Mouse (Mus musculus): ENCODE results near the gene Foxn2. TPM values are rescaled to one million over a fixed set of nuclear protein-coding genes. Genes with fewer than 3 reads are reported as not detected.
A peak's percentile ranks its signal among the peaks of the same experiment; 100 is the strongest.
"Not testable (repeated sequence)": the region's sequence is repeated elsewhere in the genome, so short reads cannot be mapped to it uniquely, and the experiment has no call there.

Foxn2 gene
- total RNA-seq (2021), result 10 to 100 TPM in 1 of 2 experiments, 1 to 10 TPM in 1; 8.8 to 13.4 TPM
- long read RNA-seq, experiment 1, partial matches to known transcripts, result 0 of 3 reads
- long read RNA-seq, experiment 1, other reads (novel, unspliced or antisense), result 3 of 3 reads
- long read RNA-seq, experiment 2, partial matches to known transcripts, result 6 of 7 reads
- long read RNA-seq, experiment 2, other reads (novel, unspliced or antisense), result 1 of 7 reads

- DNase-seq, result peak; percentile 89 to 96
- intact Hi-C loops (cut with DNase I), result loop anchor here (5.0 kb wide), 2 partner anchors 67 to 108 kb away; no protein-coding TSS in a partner anchor
Measured at GRCm38 (mm10) chr17:88440285-88441000, at the start of gene Foxn2. Gene Foxn2 (plus strand): TSS chr17:88440711.

- no peak for DNase-seq
- intact Hi-C loops (cut with DNase I), result no loop called here
Measured at GRCm38 (mm10) chr17:88397501-88397900, 43.0 kb upstream of the Foxn2 start.

GRCm38 (mm10) chr17:88398090-88398489 is 42.4 kb upstream of the Foxn2 start:
- intact Hi-C loops (cut with DNase I), result no loop called here
- no peak for DNase-seq

- intact Hi-C loops (cut with DNase I), result no loop called here
- no peak for DNase-seq
Measured at GRCm38 (mm10) chr17:88398854-88399253, 41.7 kb upstream of the Foxn2 start.

- no peak for DNase-seq
- intact Hi-C loops (cut with DNase I), result no loop called here
Measured at GRCm38 (mm10) chr17:88400122-88400521, 40.4 kb upstream of the Foxn2 start.

- no peak for DNase-seq
- intact Hi-C loops (cut with DNase I), result no loop called here
Measured at GRCm38 (mm10) chr17:88400702-88401475, 39.6 kb upstream of the Foxn2 start.

- intact Hi-C loops (cut with DNase I), result no loop called here
- DNase-seq, result no peak
Measured at GRCm38 (mm10) chr17:88403269-88403668, 37.2 kb upstream of the Foxn2 start.

- no peak for DNase-seq
- intact Hi-C loops (cut with DNase I), result no loop called here
Measured at GRCm38 (mm10) chr17:88404471-88404870, 36.0 kb upstream of the Foxn2 start.

- no peak for DNase-seq
- intact Hi-C loops (cut with DNase I), result no loop called here
Measured at GRCm38 (mm10) chr17:88405076-88405475, 35.4 kb upstream of the Foxn2 start.

- intact Hi-C loops (cut with DNase I), result no loop called here
- DNase-seq, result no peak
Measured at GRCm38 (mm10) chr17:88409706-88410105, 30.8 kb upstream of the Foxn2 start.

- no peak for DNase-seq
- intact Hi-C loops (cut with DNase I), result no loop called here
Measured at GRCm38 (mm10) chr17:88413155-88413836, 27.2 kb upstream of the Foxn2 start.

- DNase-seq, result no peak
- intact Hi-C loops (cut with DNase I), result no loop called here
Measured at GRCm38 (mm10) chr17:88420426-88420825, 20.1 kb upstream of the Foxn2 start.

- no peak for DNase-seq
Measured at GRCm38 (mm10) chr17:88421246-88421645, 19.3 kb upstream of the Foxn2 start.

GRCm38 (mm10) chr17:88430719-88431118 is 9.8 kb upstream of the Foxn2 start:
- intact Hi-C loops (cut with DNase I), result no loop called here
- DNase-seq, result no peak

More at GRCm38 (mm10) chr17:88421246-88421645, 19.3 kb upstream of the Foxn2 start:
- intact Hi-C loops (cut with DNase I), result no loop called here

- intact Hi-C loops (cut with DNase I), result no loop called here
- DNase-seq, result no peak
Measured at GRCm38 (mm10) chr17:88431486-88431885, 9.0 kb upstream of the Foxn2 start.

GRCm38 (mm10) chr17:88431987-88432386 is 8.5 kb upstream of the Foxn2 start:
- intact Hi-C loops (cut with DNase I), result no loop called here
- DNase-seq, result no peak

- no peak for DNase-seq
Measured at GRCm38 (mm10) chr17:88435322-88435721, 5.2 kb upstream of the Foxn2 start.

GRCm38 (mm10) chr17:88436284-88436683 is 4.2 kb upstream of the Foxn2 start:
- no peak for DNase-seq
- intact Hi-C loops (cut with DNase I), result no loop called here

More at GRCm38 (mm10) chr17:88435322-88435721, 5.2 kb upstream of the Foxn2 start:
- intact Hi-C loops (cut with DNase I), result no loop called here

- DNase-seq; intact Hi-C loops (cut with DNase I): not testable (repeated sequence)
Measured at GRCm38 (mm10) chr17:88436749-88437148, 3.8 kb upstream of the Foxn2 start.

GRCm38 (mm10) chr17:88437391-88437790 is 3.1 kb upstream of the Foxn2 start:
- DNase-seq, result no peak
- intact Hi-C loops (cut with DNase I), result no loop called here
